Mouse (Mus musculus): Measurements from ENCODE around the gene Mgrn1. TPM values are rescaled to one million over a fixed set of nuclear protein-coding genes. Genes with fewer than 3 reads are reported as not detected.

Mgrn1 gene
- polyA plus RNA-seq, 1 experiment from 2014 or later = 85.4 TPM

DNA sequence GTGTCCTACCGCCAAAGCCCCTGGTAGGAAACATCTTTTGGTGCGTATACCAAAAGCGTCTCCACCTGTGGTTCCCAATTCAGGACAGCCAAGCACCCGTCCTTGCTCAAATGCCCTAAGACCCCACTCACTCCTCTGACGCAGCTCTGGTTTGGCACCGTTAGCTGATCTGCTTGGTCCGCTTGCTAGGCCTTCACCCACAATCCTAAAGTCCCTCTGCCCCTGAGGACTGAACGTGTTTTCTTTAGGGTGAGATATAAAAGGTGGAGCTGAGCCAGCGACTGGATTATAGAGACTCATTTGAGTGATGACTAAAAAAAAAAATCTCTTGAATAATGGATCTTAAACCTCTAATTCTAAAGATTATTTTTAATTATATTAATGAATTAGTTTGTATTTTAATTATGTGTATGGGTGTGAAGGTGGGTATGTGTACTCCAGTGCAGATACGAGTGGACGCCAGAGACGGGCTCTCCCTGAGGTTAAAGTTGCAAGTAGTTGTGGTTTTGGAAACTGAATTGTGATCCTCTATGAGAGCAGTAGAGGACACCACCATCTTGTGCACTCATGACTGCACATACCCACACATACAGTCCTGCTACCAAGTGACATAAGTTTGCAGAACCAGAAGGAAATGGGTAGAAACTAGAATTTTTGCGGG, 78.8 kb downstream of the Mgrn1 start:
- Histone ChIP-seq H3K9ac (replicated peaks; ENCODE audit: low read depth, low read length) (peak overlapping the region; percentile 74; the same call in 1 of the 2 replicates), H3K27me3 (ENCODE audit: control insufficient read depth, insufficient read depth, low read length) (no peaks in the 10 kb centered on the region), H3K4me3 (ENCODE audit: low read depth, low read length) (peak overlapping the region; percentile 77), H3K27ac (ENCODE audit: low read length) (peak overlapping the region; percentile 68), H3K9me3 (ENCODE audit: control insufficient read depth, low read depth, low read length) (no peaks in the 10 kb centered on the region), H3K36me3 (ENCODE audit: control insufficient read depth, insufficient read depth, low read length) (no peaks in the 10 kb centered on the region), H3K4me2 (replicated peaks; ENCODE audit: low read depth, low read length) (peak overlapping the region; percentile 68), H3K4me1 (ENCODE audit: control insufficient read depth, insufficient read depth, low read length) (peaks cover 11% of the 10 kb centered on the region; the same call in 1 of the 2 replicates)
- no peak for ATAC-seq (ENCODE audit: insufficient number of reproducible peaks, insufficient read depth, low FRiP score, low read depth)
- WGBS = 22% methylated on average over 13 of the region's 13 CpGs

GRCm38 (mm10) chr16:4965392-4966129, 79.5 kb downstream of the Mgrn1 start:
- Histone ChIP-seq H3K9me3 (ENCODE audit: control insufficient read depth, low read depth, low read length) (no peaks in the 10 kb centered on the region), H3K27ac (ENCODE audit: low read length) (no peak overlapping the region), H3K4me1 (ENCODE audit: control insufficient read depth, insufficient read depth, low read length) (peaks cover 11% of the 10 kb centered on the region; the same call in 1 of the 2 replicates), H3K4me2 (replicated peaks; ENCODE audit: low read depth, low read length) (peak overlapping the region; percentile 68), H3K4me3 (ENCODE audit: low read depth, low read length) (no peak overlapping the region), H3K36me3 (ENCODE audit: control insufficient read depth, insufficient read depth, low read length) (no peaks in the 10 kb centered on the region), H3K27me3 (ENCODE audit: control insufficient read depth, insufficient read depth, low read length) (no peaks in the 10 kb centered on the region), H3K9ac (replicated peaks; ENCODE audit: low read depth, low read length) (no peak overlapping the region)
- 90% methylated on average over 8 of the region's 8 CpGs for WGBS
- ATAC-seq (ENCODE audit: insufficient number of reproducible peaks, insufficient read depth, low FRiP score, low read depth) = no peak

- no peak for ATAC-seq (ENCODE audit: insufficient number of reproducible peaks, insufficient read depth, low FRiP score, low read depth)
- Histone ChIP-seq H3K9me3 (ENCODE audit: control insufficient read depth, low read depth, low read length) (no peaks in the 10 kb centered on the region), H3K36me3 (ENCODE audit: control insufficient read depth, insufficient read depth, low read length) (no peaks in the 10 kb centered on the region), H3K27ac (ENCODE audit: low read length) (no peak overlapping the region), H3K9ac (replicated peaks; ENCODE audit: low read depth, low read length) (no peak overlapping the region), H3K4me2 (replicated peaks; ENCODE audit: low read depth, low read length) (no peak overlapping the region), H3K27me3 (ENCODE audit: control insufficient read depth, insufficient read depth, low read length) (no peaks in the 10 kb centered on the region), H3K4me3 (ENCODE audit: low read depth, low read length) (no peak overlapping the region), H3K4me1 (ENCODE audit: control insufficient read depth, insufficient read depth, low read length) (0 out of 2 replicates have a peak, but pooled peaks cover 3% of the 10 kb centered on the region)
- WGBS = 87% methylated on average over 3 of the region's 3 CpGs
Measured at GRCm38 (mm10) chr16:4968426-4968825, 82.4 kb downstream of the Mgrn1 start.

GRCm38 (mm10) chr16:4969055-4969843, 83.2 kb downstream of the Mgrn1 start:
- Histone ChIP-seq H3K4me3 (ENCODE audit: low read depth, low read length) (no peak overlapping the region), H3K4me2 (replicated peaks; ENCODE audit: low read depth, low read length) (no peak overlapping the region), H3K9ac (replicated peaks; ENCODE audit: low read depth, low read length) (no peak overlapping the region), H3K4me1 (ENCODE audit: control insufficient read depth, insufficient read depth, low read length) (0 out of 2 replicates have a peak, but pooled peaks cover 3% of the 10 kb centered on the region), H3K27ac (ENCODE audit: low read length) (no peak overlapping the region), H3K36me3 (ENCODE audit: control insufficient read depth, insufficient read depth, low read length) (no peaks in the 10 kb centered on the region), H3K27me3 (ENCODE audit: control insufficient read depth, insufficient read depth, low read length) (no peaks in the 10 kb centered on the region), H3K9me3 (ENCODE audit: control insufficient read depth, low read depth, low read length) (no peaks in the 10 kb centered on the region)
- no peak for ATAC-seq (ENCODE audit: insufficient number of reproducible peaks, insufficient read depth, low FRiP score, low read depth)
- 88% methylated on average over 5 of the region's 5 CpGs for WGBS

DNA sequence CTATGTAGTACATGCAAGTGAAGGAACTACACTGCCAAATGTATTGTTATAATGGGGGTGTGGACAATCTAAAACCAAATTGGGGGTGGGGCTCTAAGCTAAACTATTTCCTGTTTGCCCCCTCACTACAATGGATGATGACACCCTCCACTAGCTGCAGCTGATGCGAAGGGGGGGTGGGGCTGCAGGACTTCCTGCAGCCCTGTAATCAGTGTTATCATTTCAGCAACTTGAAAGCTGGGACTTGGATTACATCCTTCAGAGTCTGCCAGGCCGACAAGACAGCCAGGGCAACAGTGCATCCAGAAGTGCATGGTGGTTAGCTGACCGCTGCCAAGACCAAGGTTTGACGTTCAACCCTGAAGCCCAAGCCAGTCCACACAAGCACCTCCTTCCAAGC, 85.6 kb downstream of the Mgrn1 start:
- no peak for ATAC-seq (ENCODE audit: insufficient number of reproducible peaks, insufficient read depth, low FRiP score, low read depth)
- Histone ChIP-seq H3K4me3 (ENCODE audit: low read depth, low read length) (no peak overlapping the region), H3K27ac (ENCODE audit: low read length) (no peak overlapping the region), H3K9me3 (ENCODE audit: control insufficient read depth, low read depth, low read length) (no peaks in the 10 kb centered on the region), H3K9ac (replicated peaks; ENCODE audit: low read depth, low read length) (no peak overlapping the region), H3K4me1 (ENCODE audit: control insufficient read depth, insufficient read depth, low read length) (no peaks in the 10 kb centered on the region), H3K4me2 (replicated peaks; ENCODE audit: low read depth, low read length) (no peak overlapping the region), H3K27me3 (ENCODE audit: control insufficient read depth, insufficient read depth, low read length) (no peaks in the 10 kb centered on the region), H3K36me3 (ENCODE audit: control insufficient read depth, insufficient read depth, low read length) (no peaks in the 10 kb centered on the region)
- 80% methylated on average over 4 of the region's 4 CpGs for WGBS

DNA sequence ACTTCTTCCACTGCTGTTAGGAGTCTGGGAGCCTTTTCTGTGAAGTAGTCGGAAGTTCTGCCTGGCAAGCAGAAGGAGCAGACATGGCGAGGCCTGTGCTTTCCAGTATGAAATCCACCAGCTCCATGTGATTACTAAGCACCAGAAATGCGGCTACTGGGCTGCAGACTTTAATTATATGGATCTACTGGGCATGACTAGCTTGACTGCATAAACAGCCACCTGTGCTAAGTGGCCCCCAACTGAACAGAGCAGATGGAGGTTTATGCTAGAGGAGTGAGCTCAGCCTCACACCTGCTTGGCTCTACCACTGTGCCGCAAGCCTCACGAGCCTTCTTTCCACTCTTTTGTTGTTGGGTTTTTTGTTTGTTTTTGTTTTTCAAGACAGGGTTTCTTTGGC, 88.5 kb downstream of the Mgrn1 start:
- no peaks in the 10 kb centered on the region for H3K4me1 ChIP-seq (ENCODE audit: control insufficient read depth, insufficient read depth, low read length)
- no peak for ATAC-seq (ENCODE audit: insufficient number of reproducible peaks, insufficient read depth, low FRiP score, low read depth)
- no peak overlapping the region for H3K27ac ChIP-seq (ENCODE audit: low read length)
- H3K36me3 ChIP-seq (ENCODE audit: control insufficient read depth, insufficient read depth, low read length) = no peaks in the 10 kb centered on the region
- no peaks in the 10 kb centered on the region for H3K27me3 ChIP-seq (ENCODE audit: control insufficient read depth, insufficient read depth, low read length)
- 81% methylated on average over 5 of the region's 5 CpGs for WGBS
- H3K4me3 ChIP-seq (ENCODE audit: low read depth, low read length) = no peak overlapping the region
- no peak overlapping the region for H3K9ac ChIP-seq (replicated peaks; ENCODE audit: low read depth, low read length)
- H3K9me3 ChIP-seq (ENCODE audit: control insufficient read depth, low read depth, low read length) = no peaks in the 10 kb centered on the region
- no peak overlapping the region for H3K4me2 ChIP-seq (replicated peaks; ENCODE audit: low read depth, low read length)

DNA sequence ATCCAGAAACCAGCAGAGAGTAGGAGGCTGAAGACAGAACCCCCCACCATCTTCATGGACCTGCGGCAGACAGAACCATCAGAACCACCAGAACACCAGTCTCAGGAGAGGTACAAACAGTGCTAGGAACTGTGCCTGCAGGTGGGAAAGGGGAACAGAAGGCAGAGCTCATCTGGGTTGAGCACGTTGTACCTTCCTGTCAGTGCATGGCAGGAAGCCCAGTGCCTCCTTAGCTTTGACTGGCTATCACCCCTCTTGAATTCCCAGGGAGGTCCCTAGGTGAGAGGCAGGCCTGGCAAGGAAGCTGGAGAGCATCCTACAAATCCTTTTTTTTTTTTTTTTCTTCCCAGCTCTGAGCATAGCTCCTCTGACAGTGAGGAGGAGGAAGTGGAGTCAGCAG, 90.1 kb downstream of the Mgrn1 start:
- H3K4me3 ChIP-seq (ENCODE audit: low read depth, low read length) = no peak overlapping the region
- 70% methylated on average over 2 of the region's 2 CpGs for WGBS
- H3K27ac ChIP-seq (ENCODE audit: low read length) = no peak overlapping the region
- ATAC-seq (ENCODE audit: insufficient number of reproducible peaks, insufficient read depth, low FRiP score, low read depth) = no peak
- no peaks in the 10 kb centered on the region for H3K36me3 ChIP-seq (ENCODE audit: control insufficient read depth, insufficient read depth, low read length)
- no peaks in the 10 kb centered on the region for H3K9me3 ChIP-seq (ENCODE audit: control insufficient read depth, low read depth, low read length)
- no peaks in the 10 kb centered on the region for H3K4me1 ChIP-seq (ENCODE audit: control insufficient read depth, insufficient read depth, low read length)
- H3K4me2 ChIP-seq (replicated peaks; ENCODE audit: low read depth, low read length) = no peak overlapping the region
- no peak overlapping the region for H3K9ac ChIP-seq (replicated peaks; ENCODE audit: low read depth, low read length)
- no peaks in the 10 kb centered on the region for H3K27me3 ChIP-seq (ENCODE audit: control insufficient read depth, insufficient read depth, low read length)

DNA sequence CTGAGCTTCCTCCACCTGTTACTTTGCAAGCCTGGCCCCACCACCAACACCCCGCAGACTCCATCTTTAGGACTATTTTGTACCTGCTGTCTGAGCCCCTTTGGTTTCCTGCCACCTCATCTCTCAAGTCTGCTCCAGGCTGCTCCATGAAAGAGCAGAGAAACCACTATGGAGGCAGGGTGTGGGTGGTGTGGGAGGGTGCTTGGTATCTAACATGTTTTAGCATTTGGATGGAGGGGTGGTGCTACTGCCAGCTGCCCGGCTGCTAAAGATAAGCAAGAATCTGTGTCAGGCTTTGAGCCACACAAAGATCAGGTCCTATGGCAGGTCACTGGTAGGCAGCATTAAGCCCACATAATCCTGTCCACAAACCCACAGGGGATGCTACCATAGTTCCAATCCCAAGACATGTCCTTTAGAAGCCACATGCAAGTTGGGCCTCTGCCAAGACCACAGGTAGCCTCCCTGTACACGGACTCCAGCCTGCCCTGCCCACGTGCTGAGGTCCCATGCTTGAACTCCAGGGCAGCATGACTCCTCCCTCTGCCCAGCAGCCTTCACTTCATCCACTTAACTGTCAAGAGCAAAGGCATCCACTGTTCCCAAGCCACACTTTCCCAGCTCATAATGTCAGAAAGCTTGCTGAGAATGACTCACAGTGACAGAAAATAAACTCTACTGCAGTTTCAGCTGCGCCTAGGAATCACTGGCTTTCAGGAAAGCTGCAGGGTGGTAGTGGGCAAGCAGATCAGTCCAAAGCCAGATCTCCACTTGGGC, 92.4 kb downstream of the Mgrn1 start:
- no peaks in the 10 kb centered on the region for H3K4me1 ChIP-seq (ENCODE audit: control insufficient read depth, insufficient read depth, low read length)
- H3K27me3 ChIP-seq (ENCODE audit: control insufficient read depth, insufficient read depth, low read length) = no peaks in the 10 kb centered on the region
- no peak for ATAC-seq (ENCODE audit: insufficient number of reproducible peaks, insufficient read depth, low FRiP score, low read depth)
- H3K4me2 ChIP-seq (replicated peaks; ENCODE audit: low read depth, low read length) = no peak overlapping the region
- WGBS = 55% methylated on average over 5 of the region's 5 CpGs
- no peak overlapping the region for H3K9ac ChIP-seq (replicated peaks; ENCODE audit: low read depth, low read length)
- no peaks in the 10 kb centered on the region for H3K9me3 ChIP-seq (ENCODE audit: control insufficient read depth, low read depth, low read length)
- no peaks in the 10 kb centered on the region for H3K36me3 ChIP-seq (ENCODE audit: control insufficient read depth, insufficient read depth, low read length)
- no peak overlapping the region for H3K4me3 ChIP-seq (ENCODE audit: low read depth, low read length)
- H3K27ac ChIP-seq (ENCODE audit: low read length) = no peak overlapping the region

Measured in stomach, embryonic 14.5 days (tissue).